Mouse (Mus musculus): Measurements from ENCODE around the gene Spcs3. TPM values are rescaled to one million over a fixed set of nuclear protein-coding genes. Genes with fewer than 3 reads are reported as not detected.

The Spcs3 gene
- total RNA-seq, 2 experiments from 2014 or later = 53.6 to 54.0 TPM

GRCm38 (mm10) chr8:54511791-54512190 is 18.0 kb downstream of the Spcs3 start:
- intact Hi-C loops (cut with DNase I) = no loop called here
- DNase-seq (ENCODE audit: low spot score in 2 of 2) = no peak

DNA sequence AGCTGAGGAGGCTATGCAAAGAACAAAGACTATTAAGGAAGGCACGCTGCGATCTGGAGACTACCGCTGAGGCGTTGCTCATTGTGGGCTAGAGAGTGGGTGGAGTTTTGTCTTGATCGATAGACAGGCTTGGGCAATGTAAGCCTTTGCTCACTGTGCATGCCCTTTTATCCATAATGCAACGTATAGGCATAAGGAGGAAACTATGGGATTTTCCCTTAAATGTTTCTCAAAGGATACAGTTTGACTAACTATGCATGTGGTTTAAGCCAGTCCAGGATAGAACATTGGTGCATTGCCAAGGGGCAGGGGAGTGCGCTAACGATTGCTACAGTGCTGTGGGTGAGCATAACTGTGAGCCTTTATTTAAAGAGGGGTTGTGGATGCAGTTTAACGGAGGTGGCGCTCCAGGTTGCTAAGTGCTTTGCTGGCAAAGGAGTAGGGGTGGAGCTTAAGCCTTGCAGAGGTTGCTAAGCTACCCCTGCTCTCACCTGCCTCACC is 20.5 kb downstream of the Spcs3 start:
- intact Hi-C loops (cut with DNase I) = loop anchor here (2.0 kb wide), 1 partner anchor 152 kb away; no protein-coding TSS in a partner anchor
- peak; percentile 60 to 83 for DNase-seq (ENCODE audit: low spot score in 2 of 2)

DNA sequence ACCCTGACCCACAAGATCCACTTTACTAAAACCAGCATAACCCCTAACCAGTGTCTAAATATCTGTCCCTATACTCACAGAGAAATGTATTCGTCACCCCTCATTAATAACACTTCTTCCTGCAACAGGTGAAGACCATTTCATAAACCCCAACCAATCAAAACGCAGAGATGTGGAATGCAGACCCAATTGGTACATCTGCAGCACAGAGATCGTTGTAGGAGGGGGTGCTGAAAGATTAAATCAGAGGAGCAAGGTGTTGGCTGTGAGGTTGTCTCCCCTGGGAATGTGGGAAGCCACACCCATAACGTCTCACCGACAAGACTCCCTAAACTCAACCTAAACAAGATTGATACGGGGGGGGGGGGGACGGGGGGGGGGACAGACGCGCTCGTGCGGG is 21.0 kb downstream of the Spcs3 start:
- intact Hi-C loops (cut with DNase I) = loop anchor here (2.0 kb wide), 1 partner anchor 152 kb away; no protein-coding TSS in a partner anchor
- peak; percentile 16 to 64 for DNase-seq (ENCODE audit: low spot score in 2 of 2)

- intact Hi-C loops (cut with DNase I) = loop anchor here (2.0 kb wide), 1 partner anchor 153 kb away; no protein-coding TSS in a partner anchor
- DNase-seq (ENCODE audit: low spot score in 2 of 2) = no peak
Observed at GRCm38 (mm10) chr8:54508096-54508456, 21.7 kb downstream of the Spcs3 start.

GRCm38 (mm10) chr8:54507428-54508095 is 22.2 kb downstream of the Spcs3 start:
- peak; percentile 94 to 95 for DNase-seq (ENCODE audit: low spot score in 2 of 2)
- intact Hi-C loops (cut with DNase I) = loop anchor here (2.0 kb wide), 1 partner anchor 153 kb away; no protein-coding TSS in a partner anchor

DNA sequence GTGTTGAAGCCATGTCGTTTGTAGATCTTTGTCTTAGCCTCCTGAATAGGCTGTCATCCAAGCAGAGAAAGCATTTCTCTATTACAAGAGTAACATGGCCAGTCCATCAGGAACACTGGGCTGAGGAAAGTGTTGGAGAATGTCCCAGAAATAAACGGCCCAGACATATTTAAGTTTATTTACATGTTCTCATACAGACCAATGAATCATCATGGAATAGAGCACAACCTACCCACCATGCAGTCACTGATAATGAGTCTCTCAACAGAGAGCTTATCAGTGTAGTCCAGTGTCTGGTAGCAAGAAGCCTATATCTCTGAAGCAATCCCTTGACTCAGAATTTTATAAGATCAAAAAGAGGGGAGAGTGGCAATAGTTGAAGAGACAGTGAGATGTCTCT is 24.7 kb downstream of the Spcs3 start:
- no peak for DNase-seq (ENCODE audit: low spot score in 2 of 2)
- intact Hi-C loops (cut with DNase I) = no loop called here

DNA sequence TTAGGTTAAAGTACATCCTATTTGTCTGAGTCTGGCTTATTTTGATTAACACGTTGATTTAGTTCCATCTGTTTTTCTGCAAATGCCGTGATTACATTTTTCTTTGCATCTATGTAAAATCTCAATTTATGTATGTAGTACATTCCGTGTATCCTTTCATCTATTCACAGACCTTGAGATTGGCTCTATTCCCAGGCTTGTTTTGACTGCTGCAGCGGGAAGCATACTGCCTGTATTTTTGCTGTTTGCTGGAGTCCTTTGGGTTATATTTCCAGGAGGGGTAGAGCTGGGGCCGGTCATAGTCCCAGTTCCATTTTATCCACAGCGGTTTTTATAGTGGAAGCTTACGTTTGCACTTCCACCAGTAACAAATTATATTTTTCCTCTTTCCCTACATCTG is 26.7 kb downstream of the Spcs3 start:
- intact Hi-C loops (cut with DNase I) = no loop called here
- DNase-seq (ENCODE audit: low spot score in 2 of 2) = peak in 1 of 2 experiments; percentile 36

DNA sequence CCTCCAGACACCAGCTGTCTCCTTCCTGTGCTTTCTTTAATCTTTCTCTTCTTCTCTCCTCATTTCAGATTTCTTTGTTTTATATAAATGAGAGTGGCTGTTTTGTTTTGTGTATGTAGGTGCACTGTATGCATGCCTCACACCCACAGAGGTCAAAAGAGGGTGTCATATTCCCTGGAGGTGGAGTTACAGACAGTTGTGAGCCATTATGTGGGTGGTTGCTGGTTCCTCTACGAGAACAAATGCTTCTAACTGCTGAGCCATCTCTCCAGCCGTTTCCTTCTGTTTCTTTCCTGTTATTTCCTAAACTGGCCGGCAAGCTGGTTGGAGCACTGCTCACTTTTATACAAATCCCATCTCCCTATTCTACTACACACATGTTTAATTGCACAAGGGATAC is 35.9 kb downstream of the Spcs3 start:
- no peak for DNase-seq (ENCODE audit: low spot score in 2 of 2)
- intact Hi-C loops (cut with DNase I) = loop anchor here (5.0 to 10.0 kb wide), 2 partner anchors 417 to 809 kb away; partner anchors contain the start of gene Vegfc

GRCm38 (mm10) chr8:54493110-54493509 is 36.7 kb downstream of the Spcs3 start:
- DNase-seq (ENCODE audit: low spot score in 2 of 2) = peak; percentile 51 to 75
- intact Hi-C loops (cut with DNase I) = loop anchor here (5.0 to 10.0 kb wide), 2 partner anchors 416 to 808 kb away; partner anchors contain the start of gene Vegfc

DNA sequence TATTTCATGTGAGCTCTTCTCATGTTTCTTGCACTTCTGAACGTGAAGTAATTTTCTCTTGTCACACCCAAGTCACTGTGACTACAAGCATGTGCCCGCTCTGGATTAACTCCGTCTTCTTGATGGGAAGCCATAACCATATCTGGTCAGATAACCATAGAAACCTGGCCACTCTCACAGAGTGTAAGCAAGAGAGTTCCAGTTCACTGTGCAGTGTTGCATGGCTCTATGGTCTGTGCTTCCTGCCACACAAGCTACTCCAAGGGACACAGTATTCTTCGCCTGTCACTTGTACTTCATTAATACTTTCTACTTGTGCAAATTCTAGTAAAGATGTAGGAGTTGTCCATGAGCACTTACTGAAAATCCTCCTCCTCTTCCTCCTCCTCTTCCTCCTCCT is 37.9 kb downstream of the Spcs3 start:
- DNase-seq (ENCODE audit: low spot score in 2 of 2) = no peak
- intact Hi-C loops (cut with DNase I) = loop anchor here (5.0 to 10.0 kb wide), 2 partner anchors 415 to 807 kb away; partner anchors contain the start of gene Vegfc

GRCm38 (mm10) chr8:54491057-54491690 is 38.6 kb downstream of the Spcs3 start:
- DNase-seq (ENCODE audit: low spot score in 2 of 2) = peak in 1 of 2 experiments; percentile 70
- intact Hi-C loops (cut with DNase I) = loop anchor here (5.0 to 10.0 kb wide), 2 partner anchors 414 to 806 kb away; partner anchors contain the start of gene Vegfc

DNA sequence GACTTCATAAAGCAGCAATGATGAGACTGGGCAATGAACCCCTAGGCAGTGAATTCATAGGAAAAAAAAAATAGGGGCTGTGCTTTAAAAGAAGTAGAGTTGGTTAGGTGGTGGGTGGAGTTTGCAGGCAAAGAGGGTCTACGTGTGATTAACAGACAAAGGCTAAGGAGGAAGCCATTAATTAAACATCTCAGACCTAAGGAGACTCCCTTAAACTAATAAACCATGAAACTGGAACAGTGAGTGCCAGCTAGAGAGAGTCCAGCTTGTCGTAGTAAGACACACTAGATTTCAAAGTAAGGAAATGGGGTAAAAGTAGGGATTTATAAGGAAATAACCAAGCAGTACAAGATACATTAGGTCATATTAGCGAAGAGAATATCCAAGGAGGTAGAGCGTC is 41.4 kb downstream of the Spcs3 start:
- DNase-seq (ENCODE audit: low spot score in 2 of 2) = no peak
- intact Hi-C loops (cut with DNase I) = loop anchor here (5.0 kb wide), 1 partner anchor 616 kb away; no protein-coding TSS in a partner anchor

DNA sequence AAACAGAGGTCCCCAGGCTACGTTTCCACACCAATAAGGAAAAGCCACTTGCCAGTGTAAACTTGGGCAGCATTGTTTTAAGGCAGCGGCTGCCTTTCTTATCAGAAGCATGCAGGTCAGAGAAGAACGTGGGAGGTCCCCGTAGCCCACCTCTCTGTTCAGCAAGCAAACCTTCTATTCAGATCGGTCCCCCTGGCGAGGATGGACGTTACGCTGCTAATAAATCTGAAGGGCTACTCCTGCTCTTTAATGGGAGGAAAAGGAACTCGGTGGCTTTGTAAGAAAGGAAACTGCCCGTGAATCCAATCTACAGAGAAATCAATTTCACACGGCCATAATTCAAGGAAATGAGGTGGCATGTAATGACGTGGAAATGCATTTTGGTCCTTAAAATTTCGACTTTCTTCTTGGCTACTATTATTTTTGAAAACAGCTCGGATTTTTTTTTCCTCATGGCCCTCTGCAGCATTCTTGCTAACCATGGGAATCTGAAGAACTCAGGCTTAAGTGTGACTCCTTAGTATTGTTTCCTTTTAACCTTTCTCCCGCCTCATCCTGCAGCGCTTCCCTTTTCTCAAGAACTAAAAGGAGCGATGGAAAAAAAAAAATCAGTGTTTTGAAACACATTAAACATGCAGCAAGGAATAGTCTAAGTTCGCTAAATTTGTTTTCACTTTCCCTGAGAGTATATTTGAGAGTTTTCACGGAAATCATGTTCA is 43.1 kb downstream of the Spcs3 start:
- DNase-seq (ENCODE audit: low spot score in 2 of 2) = no peak
- intact Hi-C loops (cut with DNase I) = loop anchor here (5.0 kb wide), 1 partner anchor 614 kb away; no protein-coding TSS in a partner anchor

Other genes with a start within 250 kb of the Spcs3 start
- gene Asb5, start 418 bp downstream of the Spcs3 start, total RNA-seq (2021) = 1 to 10 TPM; 1.6 to 2.2 TPM
- under 1 TPM in 1 of 2 experiments, not detected in 1; 0.63 TPM for gene Spata4, start 70.8 kb upstream of the Spcs3 start, total RNA-seq (2021)